Mouse (Mus musculus): Measurements from ENCODE around the gene Hist1h2bp.
"Not testable (repeated sequence)": the region's sequence is repeated elsewhere in the genome, so short reads cannot be mapped to it uniquely, and the experiment has no call there.

DNA sequence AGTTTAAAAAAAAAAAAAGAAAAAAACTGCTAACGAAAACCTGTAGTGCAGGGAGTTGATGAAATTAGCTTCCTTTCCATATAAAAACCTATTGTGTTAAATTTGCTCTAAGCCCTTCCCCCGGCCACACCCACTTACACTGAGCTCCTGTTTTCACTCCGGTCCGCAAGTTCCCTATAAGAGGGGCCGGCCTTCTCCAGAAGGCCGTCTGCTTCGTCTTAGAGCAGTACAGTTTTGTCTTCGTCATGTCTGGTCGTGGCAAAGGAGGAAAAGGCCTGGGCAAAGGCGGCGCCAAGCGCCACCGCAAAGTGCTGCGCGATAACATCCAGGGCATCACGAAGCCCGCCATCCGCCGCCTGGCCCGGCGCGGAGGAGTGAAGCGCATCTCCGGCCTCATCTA, 24.3 kb downstream of the Hist1h2bp start, which contains the start of gene Hist1h4m:
- not testable (repeated sequence) for TF ChIP-seq ZNF384, CHD2 (IDR thresholded peaks at IDR 0.05; ENCODE audit: low read depth, low read length)
